Mouse (Mus musculus) thymus, postnatal 10 days (tissue): ENCODE results near the gene Hspa1b.

Experiments used
- DNase-seq, 2 experiments: peaks; one replicate each; pipeline ENCODE4 v3.0.0; 2021; ENCODE audit warnings: low spot score in 2 of 2

Hspa1b gene

GRCm38 (mm10) chr17:34931061-34931734 lies 27.8 kb downstream of the Hspa1b start, which contains the start of gene Neu1:
TSS of gene Neu1 (plus strand) at chr17:34931253.
- DNase-seq: peak; percentile 91 to 93

GRCm38 (mm10) chr17:34928841-34929240 lies 30.2 kb downstream of the Hspa1b start:
- no peak for DNase-seq

GRCm38 (mm10) chr17:34927306-34928019 lies 31.6 kb downstream of the Hspa1b start:
- no peak for DNase-seq

- DNase-seq: no peak
Observed at GRCm38 (mm10) chr17:34924258-34924657, 34.8 kb downstream of the Hspa1b start.

GRCm38 (mm10) chr17:34922939-34923338 lies 36.1 kb downstream of the Hspa1b start:
- DNase-seq: no peak

- no peak for DNase-seq
Observed at GRCm38 (mm10) chr17:34917188-34917587, 41.9 kb downstream of the Hspa1b start.

- no peak for DNase-seq
Observed at GRCm38 (mm10) chr17:34916316-34916715, 42.7 kb downstream of the Hspa1b start.

- DNase-seq: no peak
Observed at GRCm38 (mm10) chr17:34915410-34915831, 43.6 kb downstream of the Hspa1b start.

- no peak for DNase-seq
Observed at GRCm38 (mm10) chr17:34913930-34914665, 44.9 kb downstream of the Hspa1b start, which contains the start of gene Slc44a4. TSS of gene Slc44a4 (plus strand) at chr17:34914466.

GRCm38 (mm10) chr17:34911945-34912351 lies 47.1 kb downstream of the Hspa1b start:
- DNase-seq: peak; percentile 67 to 91

GRCm38 (mm10) chr17:34910982-34911381 lies 48.1 kb downstream of the Hspa1b start:
- no peak for DNase-seq
